Mouse (Mus musculus) CD4-positive, CD25-positive, alpha-beta regulatory T cell, adult 9 weeks (primary cell): ENCODE measurements around the gene Lhfp. TPM values are rescaled to one million over a fixed set of nuclear protein-coding genes. Genes with fewer than 3 reads are reported as not detected.

Experiments
- polyA plus RNA-seq: library from polyadenylated mRNA; unstranded; fragments of 100-300 nt; shearing (Covaris generic); gene quantifications from one replicate; pipeline ENCODE4 v1.2.1, GENCODE M21; 2017

Lhfp gene
- polyA plus RNA-seq, result 0.58 TPM

GRCm38 (mm10) chr3:53041411-53042239 lies at the start of gene Lhfp:
TSS of gene Lhfp (plus strand) at chr3:53041528.

GRCm38 (mm10) chr3:53016436-53017340 lies 24.6 kb upstream of the Lhfp start, which contains the start of gene Cog6:
TSS of gene Cog6 (minus strand) at chr3:53017237.

Other genes starting within 250 kb of the Lhfp start
- 55.5 TPM for gene Cog6, start 24.3 kb upstream of the Lhfp start, polyA plus RNA-seq